Mouse (Mus musculus): Measurements from ENCODE around the gene Xrcc6. TPM values are rescaled to one million over a fixed set of nuclear protein-coding genes. Genes with fewer than 3 reads are reported as not detected.

The Xrcc6 gene
- polyA plus RNA-seq, 1 experiment from 2014 or later = 46.0 TPM

DNA sequence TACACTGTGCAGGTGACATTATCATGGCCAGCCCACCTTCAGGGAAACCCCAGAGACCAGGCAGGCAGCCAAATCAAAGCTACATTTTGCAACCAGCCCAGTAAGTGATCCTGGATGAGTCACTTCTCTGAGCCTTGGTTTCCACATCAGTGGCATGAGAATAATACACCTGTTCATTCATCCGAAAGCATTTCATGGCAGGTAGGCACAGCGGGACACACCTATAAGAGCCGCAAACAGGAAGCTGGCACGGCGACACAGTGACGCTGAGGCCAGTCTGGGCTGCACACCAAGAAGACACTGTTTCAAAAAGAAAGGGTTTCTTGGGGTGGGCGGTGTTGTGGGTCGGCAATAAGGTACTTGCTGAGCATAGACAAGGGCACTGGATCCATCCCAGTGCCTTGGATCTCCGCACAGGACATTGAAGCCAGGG lies 33.5 kb upstream of the Xrcc6 start:
- 97% methylated on average over 9 of the region's 9 CpGs for WGBS
- no peak for ATAC-seq
- peaks cover 47% of the 10 kb centered on the region for H3K36me3 ChIP-seq

DNA sequence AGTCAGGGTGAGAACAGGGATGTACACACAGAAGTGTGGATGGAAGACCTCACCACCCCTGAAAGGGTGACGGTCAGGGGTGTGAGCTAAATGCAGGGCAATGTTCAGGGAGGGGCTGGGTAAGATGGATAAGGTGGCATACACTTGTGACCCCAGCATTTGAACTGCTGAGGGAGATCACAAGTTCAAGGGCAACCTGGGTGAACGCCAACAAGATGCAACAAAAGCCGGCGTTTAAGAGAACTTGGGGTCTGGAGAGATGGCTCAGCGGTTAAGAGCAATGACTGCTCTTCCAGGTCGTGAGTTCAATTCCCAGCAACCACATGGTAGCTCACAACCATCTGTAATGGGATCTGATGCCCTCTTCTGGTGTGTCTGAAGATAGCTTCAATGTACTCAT lies 32.9 kb upstream of the Xrcc6 start:
- WGBS = 94% methylated on average over 6 of the region's 6 CpGs
- Histone ChIP-seq H3K4me1 (replicated peaks) (peaks cover 7% of the 10 kb centered on the region; the same call in 1 of the 2 replicates), H3K9me3 (no peaks in the 10 kb centered on the region), H3K27ac (no peak overlapping the region), H3K4me3 (replicated peaks) (no peak overlapping the region), H3K9ac (replicated peaks) (no peak overlapping the region), H3K36me3 (peaks cover 41% of the 10 kb centered on the region), H3K4me2 (replicated peaks) (no peak overlapping the region), H3K27me3 (no peaks in the 10 kb centered on the region)
- ATAC-seq = no peak

More for the DNA sequence above, 33.5 kb upstream of the Xrcc6 start:
- no peaks in the 10 kb centered on the region for H3K9me3 ChIP-seq
- no peaks in the 10 kb centered on the region for H3K27me3 ChIP-seq
- H3K4me3 ChIP-seq (replicated peaks) = no peak overlapping the region
- no peak overlapping the region for H3K4me2 ChIP-seq (replicated peaks)
- H3K4me1 ChIP-seq (replicated peaks) = peaks cover 2% of the 10 kb centered on the region; the same call in 1 of the 2 replicates
- H3K9ac ChIP-seq (replicated peaks) = no peak overlapping the region
- no peak overlapping the region for H3K27ac ChIP-seq

DNA sequence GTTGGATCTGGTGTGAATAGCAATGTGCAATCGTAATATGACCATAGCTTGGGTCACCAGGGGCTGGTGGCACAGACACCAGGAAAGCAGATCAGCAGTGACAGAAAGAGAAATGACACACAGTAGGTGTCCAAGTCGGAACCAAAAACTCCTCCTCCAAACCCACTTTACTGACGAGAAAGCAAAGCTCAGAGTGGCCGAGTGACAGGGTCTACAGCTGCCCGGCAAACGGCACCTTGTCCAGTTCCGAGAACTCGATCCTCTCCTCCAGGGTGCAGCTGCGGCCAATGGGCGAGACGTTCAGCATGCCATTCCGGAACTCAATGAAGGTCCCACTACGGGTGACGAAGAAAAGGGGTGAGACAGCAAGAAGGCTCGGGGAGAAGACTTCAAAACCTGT lies 32.2 kb upstream of the Xrcc6 start:
- Histone ChIP-seq H3K4me1 (replicated peaks) (peaks cover 8% of the 10 kb centered on the region), H3K9ac (replicated peaks) (no peak overlapping the region), H3K4me3 (replicated peaks) (no peak overlapping the region), H3K27ac (no peak overlapping the region), H3K9me3 (no peaks in the 10 kb centered on the region), H3K27me3 (no peaks in the 10 kb centered on the region), H3K4me2 (replicated peaks) (no peak overlapping the region), H3K36me3 (peaks cover 35% of the 10 kb centered on the region)
- 92% methylated on average over 15 of the region's 15 CpGs for WGBS
- ATAC-seq = no peak

DNA sequence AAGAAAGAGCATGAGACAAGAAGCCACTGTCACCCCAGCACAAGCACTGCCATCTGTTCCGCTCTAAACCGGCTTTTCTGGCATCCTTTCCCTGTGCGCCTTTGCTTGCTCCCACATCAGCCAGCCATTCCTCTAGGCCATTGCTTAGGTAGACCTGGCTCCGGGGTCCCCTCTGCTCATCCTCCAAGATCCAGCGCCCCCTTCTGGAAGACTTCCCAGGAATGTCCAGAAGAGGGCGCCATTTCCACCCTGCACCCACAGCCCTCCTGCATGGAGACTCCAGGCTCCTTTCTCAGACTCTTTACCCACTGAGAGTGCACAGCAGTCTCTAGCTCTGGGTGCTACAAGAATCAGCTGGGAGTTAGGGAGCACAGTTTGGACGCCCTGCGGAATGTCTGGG lies 31.2 kb upstream of the Xrcc6 start:
- Histone ChIP-seq H3K27me3 (no peaks in the 10 kb centered on the region), H3K4me1 (replicated peaks) (peaks cover 8% of the 10 kb centered on the region), H3K4me2 (replicated peaks) (no peak overlapping the region), H3K36me3 (peaks cover 24% of the 10 kb centered on the region), H3K9me3 (no peaks in the 10 kb centered on the region), H3K9ac (replicated peaks) (no peak overlapping the region), H3K4me3 (replicated peaks) (no peak overlapping the region), H3K27ac (no peak overlapping the region)
- WGBS = 53% methylated on average over 8 of the region's 8 CpGs
- ATAC-seq = no peak

DNA sequence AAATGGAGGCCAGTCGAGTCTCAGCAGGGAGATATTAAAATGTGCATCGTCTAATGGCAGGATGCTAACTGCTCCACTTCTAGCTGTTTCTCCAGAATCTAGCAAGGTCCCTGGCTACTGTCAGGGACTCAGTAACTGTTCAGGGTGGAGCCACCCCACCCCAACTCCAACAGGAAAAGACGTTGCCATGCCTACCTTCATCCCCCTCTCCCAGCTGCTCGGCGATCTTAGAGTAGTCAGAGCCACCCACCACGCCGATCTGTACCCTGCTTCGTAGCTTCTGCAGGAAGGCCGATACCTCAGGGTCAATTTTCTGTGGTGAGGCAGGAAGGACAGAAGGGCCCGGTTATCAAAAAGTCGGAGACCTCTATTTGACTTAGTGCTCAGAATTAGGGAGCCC lies 30.0 kb upstream of the Xrcc6 start:
- peaks cover 14% of the 10 kb centered on the region for H3K36me3 ChIP-seq
- H3K4me3 ChIP-seq (replicated peaks) = no peak overlapping the region
- peak overlapping the region; percentile 14; the same call in 1 of the 2 replicates for H3K9ac ChIP-seq (replicated peaks)
- ATAC-seq = no peak
- no peak overlapping the region for H3K4me2 ChIP-seq (replicated peaks)
- peaks cover 8% of the 10 kb centered on the region for H3K4me1 ChIP-seq (replicated peaks)
- H3K27me3 ChIP-seq = no peaks in the 10 kb centered on the region
- no peak overlapping the region for H3K27ac ChIP-seq
- WGBS = 86% methylated on average over 11 of the region's 11 CpGs
- H3K9me3 ChIP-seq = no peaks in the 10 kb centered on the region

DNA sequence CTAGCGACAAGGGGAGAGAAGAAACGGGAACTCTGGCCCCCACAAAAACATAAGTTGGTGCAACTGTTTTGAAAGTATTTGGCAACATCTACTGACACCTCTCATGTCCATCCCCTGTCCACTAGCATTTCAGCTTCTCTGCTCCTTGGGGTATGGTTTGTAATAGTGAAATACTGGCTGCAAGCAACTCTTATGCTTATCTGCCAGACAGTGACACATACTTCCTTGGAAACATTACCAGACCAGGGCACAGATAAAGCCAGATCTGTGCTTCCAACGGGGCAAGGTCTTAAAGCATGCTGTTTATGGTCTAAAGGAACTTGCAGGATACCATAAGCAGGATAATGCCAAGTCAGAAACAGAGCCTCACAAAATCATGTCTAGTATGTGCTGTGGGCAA lies 28.7 kb upstream of the Xrcc6 start:
- Histone ChIP-seq H3K36me3 (peaks cover 13% of the 10 kb centered on the region), H3K27ac (no peak overlapping the region), H3K4me1 (replicated peaks) (peaks cover 8% of the 10 kb centered on the region), H3K9me3 (no peaks in the 10 kb centered on the region), H3K4me3 (replicated peaks) (no peak overlapping the region), H3K4me2 (replicated peaks) (no peak overlapping the region), H3K27me3 (no peaks in the 10 kb centered on the region), H3K9ac (replicated peaks) (no peak overlapping the region)
- no peak for ATAC-seq
- WGBS = 94% methylated on average over 3 of the region's 3 CpGs

DNA sequence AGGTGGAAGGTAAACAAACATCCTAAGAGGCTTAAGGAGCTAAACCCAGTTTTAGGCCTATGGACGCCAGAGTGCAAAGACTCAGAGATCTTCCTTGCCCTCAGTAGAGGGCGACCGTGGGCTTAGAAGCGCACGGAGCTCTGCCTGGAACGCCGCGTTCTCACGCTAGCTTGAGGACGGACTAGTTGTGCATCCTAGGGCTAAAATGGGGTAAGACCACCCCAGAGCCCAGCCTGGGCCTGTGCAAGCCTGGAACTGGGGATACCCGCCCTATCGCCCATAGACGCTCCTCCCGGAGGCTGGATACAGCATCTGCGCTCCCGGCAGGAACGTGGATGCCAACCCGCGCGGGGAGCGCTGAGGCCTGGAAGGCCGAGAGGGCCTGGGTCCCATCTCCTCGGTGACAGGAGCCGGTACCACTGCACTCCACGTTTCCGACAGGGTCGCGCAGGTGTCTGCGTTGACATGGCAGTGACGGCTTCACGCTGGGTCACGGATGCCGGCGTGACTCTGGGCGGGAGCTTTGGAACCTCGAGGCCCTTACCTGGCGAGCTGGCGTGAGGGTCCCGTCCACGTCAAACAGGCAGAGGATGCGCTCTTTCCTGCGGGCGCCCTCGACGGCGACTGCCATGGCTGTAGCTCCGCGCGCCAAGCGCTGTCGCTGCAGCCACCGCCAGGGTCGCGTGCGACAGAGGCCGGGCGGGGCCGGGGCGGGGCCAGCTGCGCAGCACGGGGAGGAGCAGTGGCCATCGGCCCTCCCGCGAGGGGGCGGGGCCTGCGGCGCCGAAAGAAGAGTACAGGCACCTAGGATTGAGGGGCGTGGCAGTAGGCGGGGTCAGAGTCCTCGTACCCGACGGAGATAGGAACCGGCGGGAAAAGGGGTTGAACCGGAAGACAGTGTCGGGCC lies 27.2 kb upstream of the Xrcc6 start, which contains the start of gene Pmm1:
TSS of gene Pmm1 (minus strand) at position 760 of the 907 bp plus-strand sequence.
- peaks cover 8% of the 10 kb centered on the region for H3K4me1 ChIP-seq (replicated peaks)
- H3K27me3 ChIP-seq = no peaks in the 10 kb centered on the region
- H3K9me3 ChIP-seq = no peaks in the 10 kb centered on the region
- peak; percentile 95 for ATAC-seq
- 0 out of 2 replicates have a peak, but pooled peaks cover 3% of the 10 kb centered on the region for H3K36me3 ChIP-seq
- peak within 1 kb of the TSS; percentile 91 for H3K4me2 ChIP-seq (replicated peaks)
- peak within 1 kb of the TSS; percentile 89 for H3K27ac ChIP-seq
- peak within 1 kb of the TSS; percentile 54 for H3K4me3 ChIP-seq (replicated peaks)
- peak within 1 kb of the TSS; percentile 72 for H3K9ac ChIP-seq (replicated peaks)
- under 1% methylated on average over 75 of the region's 77 CpGs for WGBS

DNA sequence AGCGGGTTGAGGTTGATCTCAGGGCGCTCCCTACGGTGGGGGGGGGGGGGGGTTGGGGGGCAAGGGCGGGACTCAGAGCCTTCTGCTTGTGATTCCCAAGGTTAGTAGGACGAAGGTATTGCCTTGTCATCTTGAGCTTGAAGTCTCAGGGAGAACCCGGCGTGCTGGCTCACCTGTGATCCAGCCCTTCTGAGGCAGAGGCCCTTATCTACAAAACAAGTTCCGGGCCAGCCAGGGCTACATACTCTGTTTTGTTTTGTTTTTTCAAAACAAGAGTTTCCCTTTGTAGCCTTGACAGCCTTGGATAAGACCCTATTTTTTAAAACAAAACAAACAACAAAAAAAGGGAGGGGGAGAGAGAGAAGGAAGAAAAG lies 26.6 kb upstream of the Xrcc6 start:
- H3K36me3 ChIP-seq = 0 out of 2 replicates have a peak, but pooled peaks cover 1% of the 10 kb centered on the region
- H3K27ac ChIP-seq = peak overlapping the region; percentile 39; the same call in 1 of the 2 replicates
- H3K4me1 ChIP-seq (replicated peaks) = peaks cover 8% of the 10 kb centered on the region
- H3K9ac ChIP-seq (replicated peaks) = peak overlapping the region; percentile 41; the same call in 1 of the 2 replicates
- peak overlapping the region; percentile 54 for H3K4me3 ChIP-seq (replicated peaks)
- WGBS = 4% methylated on average over 8 of the region's 8 CpGs
- ATAC-seq = no peak
- no peaks in the 10 kb centered on the region for H3K27me3 ChIP-seq
- H3K9me3 ChIP-seq = no peaks in the 10 kb centered on the region
- peak overlapping the region; percentile 91 for H3K4me2 ChIP-seq (replicated peaks)

DNA sequence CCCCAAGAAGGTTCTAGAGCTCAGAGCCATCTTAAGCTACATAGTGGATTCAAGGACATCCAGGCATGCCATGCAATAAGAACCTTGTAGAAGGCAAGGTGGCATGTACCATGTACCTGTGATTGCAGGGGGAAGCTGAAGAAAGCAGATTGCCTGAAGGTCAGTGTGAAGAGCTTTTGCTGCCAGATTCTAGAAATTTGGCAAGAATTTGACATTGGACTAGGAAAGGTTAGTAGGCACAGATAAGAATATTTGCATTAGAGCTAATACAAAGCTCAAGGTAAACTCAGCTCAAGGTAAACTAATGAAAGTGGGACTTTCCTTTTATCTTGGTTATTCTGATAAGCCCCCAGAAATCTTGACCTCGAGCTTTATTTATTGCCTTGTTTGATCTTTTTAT lies 23.4 kb upstream of the Xrcc6 start:
- H3K27ac ChIP-seq = no peak overlapping the region
- no peak overlapping the region for H3K4me2 ChIP-seq (replicated peaks)
- no peaks in the 10 kb centered on the region for H3K36me3 ChIP-seq
- no peak overlapping the region for H3K4me3 ChIP-seq (replicated peaks)
- peaks cover 5% of the 10 kb centered on the region for H3K4me1 ChIP-seq (replicated peaks)
- no peaks in the 10 kb centered on the region for H3K9me3 ChIP-seq
- H3K9ac ChIP-seq (replicated peaks) = no peak overlapping the region
- no peak for ATAC-seq
- WGBS = 66% methylated on average over 1 of the region's 1 CpGs
- no peaks in the 10 kb centered on the region for H3K27me3 ChIP-seq

DNA sequence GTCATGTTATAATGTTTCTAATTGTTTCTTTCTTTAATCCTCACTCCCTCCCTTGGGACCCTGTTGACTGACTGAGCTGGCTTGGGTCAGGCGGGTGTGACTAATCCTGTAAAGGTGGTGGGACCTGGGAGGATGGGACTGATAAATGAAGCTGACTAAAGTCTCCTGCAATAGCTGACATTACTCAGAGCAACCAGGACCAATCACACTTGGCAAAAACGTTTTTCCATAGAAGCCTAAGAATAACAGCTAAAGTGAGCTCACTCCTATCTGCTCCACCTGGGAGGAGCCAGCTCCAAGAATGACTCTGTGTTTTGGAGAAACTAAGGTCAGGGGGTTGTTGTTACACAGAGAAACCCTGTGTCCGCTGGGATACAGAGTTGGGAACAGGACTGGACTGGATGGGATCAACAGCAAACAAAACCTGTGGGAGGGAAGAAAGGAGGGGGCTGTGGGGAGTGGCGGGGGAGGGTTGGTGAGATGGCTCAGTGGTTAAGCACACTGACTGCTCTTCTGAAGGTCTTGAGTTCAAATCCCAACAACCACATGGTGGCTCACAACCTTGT lies 22.6 kb upstream of the Xrcc6 start:
- no peak overlapping the region for H3K4me3 ChIP-seq (replicated peaks)
- no peaks in the 10 kb centered on the region; the same call in 1 of the 2 replicates for H3K4me1 ChIP-seq (replicated peaks)
- ATAC-seq = no peak
- H3K36me3 ChIP-seq = no peaks in the 10 kb centered on the region
- H3K4me2 ChIP-seq (replicated peaks) = no peak overlapping the region
- 51% methylated on average over 4 of the region's 4 CpGs for WGBS
- no peaks in the 10 kb centered on the region for H3K27me3 ChIP-seq
- no peak overlapping the region for H3K27ac ChIP-seq
- no peak overlapping the region for H3K9ac ChIP-seq (replicated peaks)
- H3K9me3 ChIP-seq = no peaks in the 10 kb centered on the region

DNA sequence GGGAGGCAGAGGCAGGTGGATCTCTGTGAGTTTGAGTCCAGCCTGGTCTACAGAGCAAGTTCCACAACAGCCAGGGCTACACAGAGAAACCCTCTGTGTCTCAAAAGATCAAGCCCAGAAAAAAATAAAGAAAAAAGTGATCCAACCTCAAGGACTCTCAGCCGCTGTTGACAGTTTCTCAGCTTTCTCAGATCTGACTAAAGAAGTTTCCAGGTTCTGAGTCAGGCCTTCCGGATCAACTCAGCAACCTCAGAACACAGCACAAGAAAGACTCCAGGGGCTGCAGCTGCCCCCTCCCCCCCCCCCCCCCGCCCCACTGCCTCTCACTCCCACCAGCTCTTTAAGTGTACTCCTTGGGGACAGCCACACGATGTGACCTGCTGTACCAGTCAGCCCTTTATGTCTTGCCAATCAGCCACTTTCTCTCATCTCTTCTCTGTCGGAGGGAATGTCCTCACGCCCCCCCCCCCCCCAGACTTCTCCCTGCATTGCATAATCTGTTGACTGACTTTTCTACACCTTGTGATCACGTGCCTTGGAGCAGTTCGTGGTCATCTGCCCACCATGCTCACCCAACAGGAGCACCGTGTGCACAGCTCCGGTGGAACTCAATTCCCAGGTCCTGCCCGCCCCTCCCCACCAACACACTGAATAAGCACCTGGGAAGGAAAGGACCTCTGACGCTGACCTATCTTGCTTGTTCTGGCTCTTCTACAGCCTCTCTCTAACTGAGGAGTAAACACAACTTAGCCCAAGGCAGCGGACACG lies 21.4 kb upstream of the Xrcc6 start:
- ATAC-seq = no peak
- Histone ChIP-seq H3K27me3 (no peaks in the 10 kb centered on the region), H3K36me3 (no peaks in the 10 kb centered on the region), H3K9ac (replicated peaks) (no peak overlapping the region), H3K4me2 (replicated peaks) (no peak overlapping the region), H3K4me3 (replicated peaks) (no peak overlapping the region), H3K4me1 (replicated peaks) (no peaks in the 10 kb centered on the region), H3K9me3 (no peaks in the 10 kb centered on the region), H3K27ac (no peak overlapping the region)
- 81% methylated on average over 13 of the region's 14 CpGs for WGBS

DNA sequence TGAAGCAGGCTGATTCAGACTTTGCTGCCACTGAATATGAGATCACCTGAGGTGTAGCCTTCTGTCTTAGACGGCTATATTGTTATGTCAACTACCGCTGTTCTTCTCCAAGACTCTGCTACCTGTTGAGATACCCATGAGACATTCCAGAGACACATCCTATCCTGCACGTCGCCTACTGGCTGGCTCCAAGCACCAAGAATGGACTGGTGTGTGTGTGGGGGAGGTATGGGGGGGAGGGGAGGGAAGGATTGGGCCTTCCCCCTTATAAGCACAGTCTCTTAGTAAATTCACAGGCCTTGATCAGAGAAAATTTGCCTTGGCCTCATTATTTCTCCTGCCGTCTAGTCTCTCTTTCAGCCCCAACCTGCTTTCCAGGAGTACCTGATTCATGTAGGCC lies 19.8 kb upstream of the Xrcc6 start:
- H3K27ac ChIP-seq = no peak overlapping the region
- H3K4me3 ChIP-seq (replicated peaks) = no peak overlapping the region
- WGBS = 95% methylated on average over 5 of the region's 5 CpGs
- no peak overlapping the region for H3K4me2 ChIP-seq (replicated peaks)
- no peaks in the 10 kb centered on the region for H3K27me3 ChIP-seq
- H3K4me1 ChIP-seq (replicated peaks) = no peaks in the 10 kb centered on the region
- no peaks in the 10 kb centered on the region for H3K36me3 ChIP-seq
- no peak for ATAC-seq
- H3K9me3 ChIP-seq = peaks cover 3% of the 10 kb centered on the region; the same call in 1 of the 2 replicates
- no peak overlapping the region for H3K9ac ChIP-seq (replicated peaks)

Data from midbrain, embryonic 13.5 days (tissue).